Mouse (Mus musculus): ENCODE results near the gene Crocc.

Crocc gene

DNA sequence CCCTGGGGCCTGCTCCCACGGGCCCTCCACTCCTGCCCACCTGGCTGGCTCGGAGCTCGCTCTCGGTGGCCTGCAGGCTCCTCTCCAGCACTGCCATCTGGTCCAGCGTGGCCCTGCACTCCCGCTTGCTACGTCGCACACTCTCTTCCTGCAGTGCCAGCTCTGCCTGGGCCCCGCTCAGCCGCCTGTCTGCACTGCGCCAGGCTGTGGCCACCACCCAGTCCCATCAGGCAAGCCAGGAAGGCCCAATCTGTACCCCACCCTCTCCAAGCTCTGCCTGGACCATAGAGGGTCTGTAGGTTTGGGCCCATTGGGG, 38.8 kb downstream of the Crocc start:
- CTCF ChIA-PET, result no interaction called here

DNA sequence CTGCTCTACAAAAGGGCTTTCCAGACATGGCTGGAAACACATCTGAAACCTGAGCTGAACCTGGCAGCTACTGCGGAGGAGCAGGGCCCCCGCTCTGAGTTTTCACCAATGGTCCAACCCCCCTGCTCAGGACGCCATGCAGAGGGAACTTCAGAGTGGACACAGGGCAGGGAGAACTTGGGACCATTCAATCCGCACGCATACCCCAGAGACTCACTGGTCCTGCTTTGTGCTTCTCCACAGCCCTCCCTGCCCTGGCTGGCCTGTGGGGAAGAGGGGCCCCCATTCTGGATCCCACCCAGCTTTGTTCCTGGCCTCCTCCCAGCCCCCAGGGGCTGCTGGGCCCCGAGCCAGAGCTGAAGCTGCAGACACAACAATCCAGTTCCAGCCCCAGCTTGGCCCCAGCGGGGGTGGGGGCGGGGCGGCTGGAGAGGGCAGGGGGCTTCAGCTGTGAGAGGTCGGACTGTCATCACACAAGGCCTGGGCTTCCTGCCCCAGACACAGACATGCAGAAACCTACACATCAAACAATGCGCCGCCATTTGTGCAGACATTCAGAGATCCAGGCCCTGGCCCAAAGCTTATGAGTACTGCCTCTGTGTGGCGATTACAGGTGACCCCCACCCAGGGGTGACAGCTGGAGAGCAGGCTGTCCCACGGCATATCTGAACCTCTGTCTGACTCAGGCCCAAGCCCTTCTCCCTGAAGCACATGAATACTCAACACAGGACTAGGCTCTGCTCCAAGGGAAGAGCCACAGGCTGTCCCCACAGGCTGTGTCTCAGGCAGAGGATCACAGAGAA, 39.3 kb downstream of the Crocc start:
- CTCF ChIA-PET, result interaction anchor here (0.5 kb wide), 1 partner anchor 59 kb away, joined by 16 read pairs; no protein-coding TSS in a partner anchor

DNA sequence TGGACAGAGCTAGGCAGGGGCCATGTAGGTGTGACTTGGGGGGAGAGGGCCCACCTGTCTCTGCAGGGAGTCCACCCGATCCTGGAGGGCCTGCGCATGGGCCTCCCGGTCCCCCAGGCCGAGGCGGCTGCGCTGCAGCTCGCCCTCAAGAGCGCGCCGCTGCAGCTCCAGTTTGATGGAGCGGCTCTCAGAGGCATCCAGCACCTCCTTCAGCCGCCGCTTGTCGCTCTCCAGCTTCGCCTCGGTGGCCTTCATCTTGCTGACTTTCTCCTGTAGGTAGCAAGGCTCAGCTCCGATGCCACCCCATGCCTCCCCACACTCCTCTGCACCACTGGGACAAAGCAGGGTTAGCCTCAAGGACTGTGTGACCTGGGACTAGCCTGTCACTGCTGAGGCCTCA, 40.1 kb downstream of the Crocc start:
- CTCF ChIA-PET, result no interaction called here

DNA sequence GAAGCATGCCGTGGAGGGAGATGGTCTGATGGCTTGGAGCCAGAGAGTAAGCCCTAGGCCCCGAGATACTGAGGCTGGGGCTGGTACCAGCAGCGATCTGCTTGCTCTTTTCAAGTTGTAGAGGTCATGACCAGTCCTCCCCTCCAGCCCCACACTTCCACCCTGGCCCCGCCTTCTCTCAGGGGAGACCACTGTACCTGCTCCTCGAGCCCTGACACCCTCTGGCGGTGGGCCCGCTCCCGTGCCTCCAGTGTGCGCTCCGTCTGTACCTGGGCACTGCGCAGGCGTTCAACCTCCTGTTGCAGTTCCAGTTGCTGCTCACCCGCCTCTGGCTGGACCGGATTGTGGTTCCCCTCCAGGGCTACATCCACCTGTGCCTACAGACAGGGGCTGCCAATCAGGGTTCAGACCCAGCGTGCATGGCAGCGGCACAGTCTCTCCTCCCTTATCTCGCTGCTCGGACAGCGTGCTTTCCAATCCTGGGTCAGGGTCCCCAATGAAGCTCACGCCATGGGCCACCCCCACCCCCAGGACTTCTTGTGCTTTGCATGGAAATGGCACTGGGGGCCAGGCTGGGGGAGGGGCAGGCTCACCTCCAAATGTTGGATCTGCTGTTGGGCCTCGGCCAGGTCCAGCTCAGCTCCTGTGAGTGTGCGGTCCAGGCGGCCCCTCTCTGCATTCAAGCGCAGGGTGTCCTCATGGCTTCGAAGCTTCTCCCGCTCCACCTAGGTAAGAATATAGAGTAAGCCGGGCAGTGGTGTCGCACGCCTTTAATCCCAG, 42.5 kb downstream of the Crocc start:
- CTCF ChIA-PET, result no interaction called here

DNA sequence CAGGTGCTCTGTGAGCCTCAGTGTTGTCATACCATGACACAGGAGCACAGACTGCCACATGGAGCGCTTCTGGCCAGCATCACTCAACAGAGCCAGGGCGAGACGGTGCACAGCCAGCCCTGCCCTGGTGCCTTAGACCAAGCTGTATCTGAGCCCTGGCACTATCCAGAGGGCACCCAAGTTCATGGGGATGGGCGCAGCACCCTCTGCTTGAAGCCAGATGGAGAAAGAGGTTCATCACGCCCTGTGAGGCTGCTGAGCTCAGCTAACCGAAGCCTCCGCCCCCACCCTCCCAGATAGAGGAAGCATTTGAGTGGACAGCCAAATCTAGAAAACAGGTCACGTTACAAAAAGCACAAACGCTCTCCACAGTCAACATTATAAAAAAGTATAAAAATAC, 44.0 kb downstream of the Crocc start:
- CTCF ChIA-PET, result no interaction called here

DNA sequence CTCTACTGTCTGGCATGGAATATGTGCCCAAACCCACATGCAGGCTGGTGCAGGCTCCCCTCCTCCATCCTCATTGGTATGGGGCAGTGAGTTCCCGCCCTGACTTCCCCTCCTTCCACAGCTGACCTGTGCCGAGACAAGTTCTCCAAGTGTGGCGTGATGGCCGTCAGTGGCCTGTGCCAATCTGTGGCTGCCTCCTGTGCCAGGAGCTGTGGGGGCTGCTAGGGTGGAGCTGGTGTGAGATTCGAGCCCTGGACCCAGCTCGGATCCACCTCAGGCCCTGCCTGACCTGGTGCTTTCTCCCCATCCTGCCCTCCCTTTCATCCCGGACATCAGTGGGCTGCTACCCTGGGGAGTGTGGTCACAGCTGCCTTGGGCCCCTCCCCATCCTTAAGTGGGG, 45.0 kb downstream of the Crocc start:
- CTCF ChIA-PET, result no interaction called here

DNA sequence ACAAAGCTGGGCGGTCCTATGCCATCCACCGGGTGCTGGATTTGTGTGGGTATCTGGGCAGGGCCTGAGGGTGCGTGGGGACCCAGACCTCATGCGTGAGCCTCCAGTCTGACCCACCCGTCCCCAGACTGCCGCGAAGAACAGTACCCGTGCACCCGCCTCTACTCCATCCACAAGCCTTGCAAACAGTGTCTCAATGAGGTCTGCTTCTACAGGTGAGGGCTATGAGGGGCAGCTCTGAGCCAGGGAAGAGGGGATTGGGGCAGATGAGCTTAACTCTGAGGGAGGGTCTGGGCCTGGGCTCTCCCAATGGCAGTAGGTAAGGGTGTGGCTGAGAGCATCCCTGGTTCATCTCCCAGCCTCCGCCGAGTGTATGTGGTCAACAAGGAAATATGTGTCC, 45.5 kb downstream of the Crocc start:
- CTCF ChIA-PET, result interaction anchor here (0.8 kb wide), 1 partner anchor 53 kb away, joined by 3 read pairs; no protein-coding TSS in a partner anchor

DNA sequence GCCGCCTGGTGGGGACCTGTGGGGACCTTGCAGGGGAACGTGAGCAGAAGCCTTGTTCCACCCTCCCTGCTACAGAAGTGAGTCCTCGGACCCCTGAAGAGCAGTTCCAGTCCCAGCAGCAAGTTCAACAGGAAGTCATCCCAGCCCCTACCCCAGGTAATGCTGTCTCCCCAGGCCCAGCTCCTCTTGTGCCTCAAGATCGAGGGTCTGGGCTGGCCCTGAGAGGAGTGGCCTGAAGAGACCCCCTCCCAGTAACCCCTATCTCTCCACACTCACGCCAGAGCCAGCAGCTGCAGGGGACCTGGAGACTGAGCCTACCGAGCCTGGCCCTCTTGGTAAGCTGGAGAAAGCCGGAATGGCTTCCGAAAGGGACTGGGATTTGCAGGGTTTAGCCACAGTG, 46.2 kb downstream of the Crocc start:
- CTCF ChIA-PET, result interaction anchor here (0.8 kb wide), 1 partner anchor 52 kb away, joined by 3 read pairs; no protein-coding TSS in a partner anchor

DNA sequence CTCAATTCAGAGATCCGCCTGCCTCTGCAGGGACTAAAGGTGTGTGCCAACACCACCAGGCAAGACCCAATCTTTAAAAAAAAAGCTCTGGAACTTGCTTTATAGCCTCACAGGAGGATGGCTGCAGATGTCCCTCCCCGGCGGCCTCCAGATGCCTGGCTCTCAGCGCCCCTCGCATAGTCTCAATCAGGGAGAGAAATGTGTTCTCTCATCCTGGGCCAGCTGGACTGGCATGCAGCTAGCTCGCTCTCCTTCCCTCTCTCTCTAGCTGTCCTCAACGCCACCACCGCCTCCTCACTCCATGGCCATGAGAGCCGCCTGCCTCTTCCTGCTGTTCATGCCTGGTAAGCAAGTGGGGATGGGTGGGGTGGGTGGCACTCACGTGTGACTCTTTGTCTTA, 47.8 kb downstream of the Crocc start:
- CTCF ChIA-PET, result no interaction called here

DNA sequence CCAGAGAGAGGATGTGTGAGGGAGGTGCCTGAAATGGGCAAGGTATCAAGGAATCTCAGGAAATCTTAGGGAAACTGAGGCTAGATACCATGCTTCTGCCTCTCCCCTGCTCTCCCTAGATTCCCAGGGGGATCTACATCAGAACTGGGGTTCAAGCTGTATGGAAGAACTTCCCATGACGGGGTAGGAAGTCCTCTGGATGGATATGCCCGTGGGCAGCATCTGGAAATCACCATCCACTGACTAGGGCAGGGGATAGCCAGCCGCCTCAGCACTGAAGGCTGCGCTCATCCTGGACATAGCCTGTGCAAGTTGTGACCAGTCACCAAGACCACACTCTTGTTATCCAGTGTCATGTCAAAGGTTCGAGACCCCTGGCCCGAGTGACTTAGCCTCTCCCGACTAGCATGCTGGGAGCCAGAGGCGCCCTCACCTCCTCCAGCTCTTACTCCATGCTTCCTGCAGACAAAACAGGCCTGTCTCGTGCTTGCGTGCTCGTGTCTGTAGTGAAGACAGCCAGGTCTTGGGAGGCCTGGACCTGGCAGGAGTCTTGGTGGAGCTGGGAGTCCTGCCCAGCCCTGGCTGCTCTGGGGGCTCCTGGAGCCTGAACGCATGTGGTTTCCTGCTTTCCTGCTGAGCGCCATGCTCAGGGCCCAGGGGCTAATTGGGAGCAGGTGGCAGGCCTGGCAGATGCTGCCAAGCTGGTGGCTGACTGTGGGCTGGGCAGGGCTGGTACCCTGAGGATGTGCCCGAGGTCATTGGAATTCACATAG, 48.6 kb downstream of the Crocc start:
- CTCF ChIA-PET, result interaction anchor here (0.6 kb wide), 1 partner anchor 1811 kb away, joined by 5 read pairs; no protein-coding TSS in a partner anchor

DNA sequence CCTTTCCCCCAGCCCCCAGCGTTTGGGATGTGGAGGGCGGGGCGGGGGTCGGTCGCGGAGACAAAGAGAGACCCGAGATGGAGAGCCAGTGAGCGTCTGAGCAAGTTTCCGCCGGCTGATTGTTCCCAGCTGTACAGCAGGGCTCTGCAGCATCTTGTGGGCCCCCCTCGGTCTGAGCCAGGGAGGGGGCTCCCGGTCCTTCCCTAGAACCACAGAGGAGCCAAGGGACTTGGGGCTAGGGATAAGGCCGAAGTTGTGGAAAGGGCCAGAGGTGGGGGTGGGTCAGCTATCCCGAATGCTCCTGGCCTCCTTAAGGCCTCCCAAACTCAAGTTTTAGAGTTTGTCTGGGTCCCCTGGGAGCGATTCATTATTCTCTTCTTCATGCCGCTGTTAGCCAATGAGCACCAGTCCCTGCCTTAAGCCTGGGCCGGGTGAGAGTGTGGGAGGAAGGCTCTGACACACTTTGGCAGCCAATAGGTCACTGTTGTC, 49.4 kb downstream of the Crocc start:
- CTCF ChIA-PET, result no interaction called here

DNA sequence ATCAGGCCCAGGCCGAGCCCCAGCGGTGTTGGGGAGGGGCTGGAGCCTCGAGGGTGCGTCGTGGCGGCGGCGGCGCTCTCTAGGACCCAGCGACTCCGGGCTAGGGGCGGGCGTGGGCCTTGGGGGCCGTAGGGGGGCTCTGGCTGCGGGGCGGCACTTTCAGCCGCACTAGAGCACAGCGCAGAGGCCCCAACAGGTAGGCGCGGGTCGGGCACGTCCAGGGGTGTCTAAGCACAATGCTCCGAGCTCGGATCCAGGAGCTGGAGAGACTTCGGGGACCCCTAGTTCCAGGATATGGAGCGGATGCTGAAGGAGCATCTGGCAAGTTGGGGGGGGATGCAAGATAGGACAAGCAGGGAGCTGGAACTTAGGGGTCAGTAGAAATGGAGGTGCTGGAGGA, 49.8 kb downstream of the Crocc start:
- CTCF ChIA-PET, result no interaction called here

DNA sequence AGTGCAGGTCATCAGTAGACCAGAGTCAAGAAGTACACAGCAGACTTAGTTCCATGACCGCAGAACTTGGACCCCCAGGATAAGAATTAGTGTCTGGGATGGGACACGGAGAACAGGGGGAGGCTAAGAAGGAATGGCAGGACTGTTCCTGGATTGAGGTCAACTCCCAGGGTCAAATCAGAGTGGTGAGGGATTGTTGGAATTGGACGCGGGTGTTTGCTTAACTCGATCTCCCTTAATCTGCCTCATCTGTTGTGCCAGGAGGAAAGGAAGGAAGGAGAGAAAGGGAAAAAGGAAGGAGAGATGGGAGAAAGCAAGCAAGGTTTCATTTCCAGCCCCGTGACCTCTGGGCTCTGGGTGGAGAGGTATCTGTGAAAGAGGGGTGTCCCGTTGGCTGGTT, 50.2 kb downstream of the Crocc start, which contains the start of gene Mfap2:
Gene Mfap2, plus strand, starts transcription at position 301 of the 400 bp plus-strand sequence.
- CTCF ChIA-PET, result no interaction called here

DNA sequence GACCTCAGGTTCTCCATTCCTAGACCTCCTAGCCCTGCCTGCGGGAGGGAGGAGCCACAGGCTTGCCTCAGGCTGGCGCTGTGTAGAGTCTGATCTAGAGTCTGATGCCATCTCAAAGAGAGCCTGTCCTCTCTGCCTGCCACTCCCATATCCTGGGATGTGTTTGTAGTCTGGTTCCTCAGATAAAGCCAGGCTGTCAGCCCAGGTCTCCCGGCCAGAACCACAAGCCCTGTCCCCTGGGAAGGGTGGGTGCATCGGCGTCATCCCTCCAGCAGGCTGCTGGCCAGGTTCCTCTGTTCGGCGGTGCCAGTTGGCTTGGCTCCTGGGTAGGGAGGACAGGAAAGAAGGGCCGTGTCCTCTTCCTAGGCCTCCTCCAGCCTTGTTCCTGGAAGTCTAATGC, 52.3 kb downstream of the Crocc start:
- CTCF ChIA-PET, result no interaction called here

DNA sequence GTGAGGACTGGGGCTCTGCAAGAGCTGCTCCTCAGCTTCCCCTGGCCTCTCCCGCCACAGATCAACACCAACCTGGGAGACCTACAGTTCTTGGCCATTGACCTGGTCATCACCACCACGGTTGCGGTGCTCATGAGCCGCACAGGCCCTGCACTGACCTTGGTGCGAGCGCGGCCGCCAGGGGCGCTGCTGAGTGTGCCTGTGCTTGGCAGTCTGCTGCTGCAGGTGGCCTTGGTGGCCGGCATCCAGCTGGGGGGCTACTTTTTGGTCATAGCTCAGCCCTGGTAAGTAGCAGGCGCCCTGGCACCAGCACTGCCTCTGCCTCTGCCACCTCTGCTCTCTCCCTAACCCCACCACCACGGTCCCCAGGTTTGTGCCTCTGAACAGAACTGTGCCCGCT, 54.4 kb downstream of the Crocc start:
- CTCF ChIA-PET, result no interaction called here

DNA sequence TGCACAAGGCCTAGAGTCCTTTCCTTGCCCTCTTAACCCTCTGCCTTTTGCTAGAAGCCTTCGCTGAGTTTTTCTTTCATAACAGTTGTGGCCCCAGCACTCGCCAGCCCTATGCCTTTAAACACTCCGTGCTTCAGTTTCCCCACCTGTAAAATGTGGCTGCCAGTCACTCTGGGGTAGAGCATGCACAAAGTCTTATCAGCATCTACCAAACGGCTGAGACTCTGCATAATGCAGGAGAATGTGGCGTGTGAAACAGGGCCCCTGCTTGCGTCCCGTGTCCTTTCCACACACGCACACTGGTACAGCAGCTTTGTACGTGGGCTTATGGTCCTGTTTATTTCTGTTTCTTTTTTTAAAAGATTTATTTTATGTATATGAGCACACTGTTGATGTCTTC, 63.5 kb downstream of the Crocc start:
- CTCF ChIA-PET, result no interaction called here

DNA sequence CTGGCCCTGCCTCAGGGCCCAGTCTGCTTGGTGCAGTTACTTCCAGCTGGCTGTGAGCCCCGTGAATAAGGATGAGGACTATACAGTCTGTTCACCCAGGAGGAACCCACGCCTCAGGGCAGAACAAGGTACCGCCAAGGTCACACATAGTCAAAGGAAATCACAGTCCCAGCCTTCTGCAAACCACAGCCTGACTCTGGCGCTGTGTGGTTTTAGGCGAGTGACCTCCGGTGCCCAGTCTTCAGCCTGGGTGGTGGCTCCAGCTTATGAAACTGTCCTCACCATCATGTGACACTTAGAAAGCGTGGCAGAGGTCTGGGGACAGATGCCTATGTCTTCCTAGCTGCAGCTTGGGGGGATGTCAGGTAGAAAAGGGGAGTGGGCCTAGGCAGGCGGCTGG, 64.5 kb downstream of the Crocc start:
- CTCF ChIA-PET, result no interaction called here

DNA sequence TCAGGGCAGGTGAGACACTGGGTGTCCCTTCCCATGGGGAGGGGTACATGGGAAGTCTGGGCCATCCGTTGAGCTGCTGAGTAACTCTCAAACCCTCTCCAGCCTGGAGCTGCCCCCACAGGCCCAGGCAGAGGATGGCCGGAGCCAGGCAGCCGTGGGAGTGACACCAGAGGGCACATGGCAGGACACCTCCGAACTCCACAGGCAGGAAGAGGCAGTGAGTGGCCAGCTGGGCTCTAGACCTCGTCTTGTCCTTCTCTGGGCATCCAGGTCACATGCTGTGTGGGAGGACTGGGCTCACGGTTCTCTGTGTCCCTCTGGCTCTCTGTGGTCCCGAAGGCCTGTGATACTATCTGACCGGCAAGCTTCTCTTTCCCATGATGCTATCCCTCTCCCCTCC, 66.5 kb downstream of the Crocc start:
- CTCF ChIA-PET, result no interaction called here

DNA sequence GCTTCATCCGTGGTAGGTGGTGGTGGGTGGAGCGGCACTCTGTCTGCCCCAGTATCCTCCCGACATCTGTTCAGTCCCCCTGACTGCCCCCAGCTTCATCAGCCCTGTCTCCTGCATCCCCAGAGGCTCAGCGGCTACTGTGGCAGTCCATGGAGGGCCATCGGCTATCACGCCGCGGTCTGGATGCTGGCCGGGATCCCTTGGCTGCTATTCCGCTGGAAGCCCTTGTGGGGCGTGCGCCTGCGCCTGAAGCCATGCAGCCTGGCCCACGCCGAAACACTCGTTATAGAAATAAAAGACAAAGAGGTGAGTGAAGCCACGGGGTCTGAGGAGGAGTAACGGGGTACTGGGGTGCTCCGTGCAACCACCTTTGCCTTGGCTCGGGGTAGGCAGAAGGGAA, 68.1 kb downstream of the Crocc start:
- CTCF ChIA-PET, result no interaction called here

DNA sequence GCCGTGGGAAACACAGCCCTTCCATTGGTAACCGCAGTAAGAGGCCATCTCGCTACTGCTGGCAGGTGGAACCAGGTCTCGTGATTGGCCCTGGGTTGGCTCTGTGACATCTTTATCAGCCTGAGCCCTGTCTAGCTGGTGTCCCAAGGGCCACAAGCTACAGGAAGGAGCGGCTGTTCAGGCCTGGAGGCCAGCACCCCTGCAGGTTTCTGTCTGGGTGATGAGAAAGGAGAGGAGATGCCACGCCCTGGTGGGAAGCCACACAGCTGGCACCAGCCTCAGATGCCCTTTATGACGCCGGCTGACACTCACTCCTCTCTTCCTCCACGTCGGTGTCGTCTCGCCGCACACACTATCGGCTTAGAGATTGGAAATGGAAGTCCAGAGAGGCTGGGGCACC, 70.9 kb downstream of the Crocc start:
- CTCF ChIA-PET, result no interaction called here

DNA sequence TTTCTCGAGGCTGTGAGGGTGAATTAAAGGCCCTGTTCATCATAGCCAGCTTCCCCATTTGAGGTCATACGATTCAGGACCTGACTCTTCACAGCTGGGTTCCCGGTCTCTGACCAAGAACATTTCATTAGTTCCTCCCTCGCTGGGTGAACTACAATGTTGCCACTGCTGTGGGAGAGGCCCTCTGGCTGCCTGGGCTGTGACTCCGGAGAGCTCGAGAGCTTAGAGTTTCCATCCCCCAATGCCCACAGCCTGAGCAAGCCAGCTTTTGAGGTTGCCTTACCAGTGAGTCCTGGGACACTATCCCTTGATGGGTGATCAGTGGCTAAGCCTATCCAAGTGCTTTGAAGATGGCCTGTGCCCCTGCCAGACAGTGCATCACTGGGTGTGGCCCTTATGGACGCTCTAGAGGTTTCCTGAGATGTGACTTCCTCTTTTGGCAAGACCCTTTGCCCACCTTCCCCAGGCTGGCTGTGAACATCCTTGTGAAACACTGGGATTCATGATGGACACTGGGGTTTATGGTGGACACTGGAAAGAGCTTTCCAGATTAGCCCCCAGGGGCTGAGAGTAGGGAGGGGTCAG, 71.6 kb downstream of the Crocc start:
- CTCF ChIA-PET, result interaction anchor here (0.6 kb wide), 1 partner anchor 28 kb away, joined by 3 read pairs; no protein-coding TSS in a partner anchor

DNA sequence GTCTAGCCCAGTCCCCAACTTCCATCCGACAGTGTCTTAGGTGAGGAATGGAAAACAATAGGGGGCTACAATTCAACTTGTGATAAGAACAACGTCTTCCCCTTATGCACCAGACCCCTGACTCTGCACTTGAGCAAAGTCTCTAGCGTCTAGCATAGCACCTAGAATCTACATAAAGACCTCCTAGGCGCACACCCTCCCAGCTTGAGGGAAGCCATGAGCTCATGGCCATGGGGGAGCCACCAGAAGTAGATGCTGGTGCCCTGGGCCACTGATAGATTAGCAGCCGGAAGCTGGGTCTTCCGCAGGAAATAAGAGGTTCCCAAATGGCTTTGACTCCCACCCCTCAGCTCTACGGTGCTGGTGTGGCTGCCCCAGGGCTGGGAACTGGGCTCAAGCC, 72.9 kb downstream of the Crocc start:
- CTCF ChIA-PET, result no interaction called here
